Mouse (Mus musculus) thymus, postnatal 14 days (tissue): ENCODE measurements around the gene Ip6k3.

Experiments
- DNase-seq: peaks from one replicate; pipeline ENCODE4 v3.0.0; 2021

Gene Ip6k3

GRCm38 (mm10) chr17:27121266-27121665 is 46.3 kb downstream of the Ip6k3 start:
- no peak for DNase-seq

DNA sequence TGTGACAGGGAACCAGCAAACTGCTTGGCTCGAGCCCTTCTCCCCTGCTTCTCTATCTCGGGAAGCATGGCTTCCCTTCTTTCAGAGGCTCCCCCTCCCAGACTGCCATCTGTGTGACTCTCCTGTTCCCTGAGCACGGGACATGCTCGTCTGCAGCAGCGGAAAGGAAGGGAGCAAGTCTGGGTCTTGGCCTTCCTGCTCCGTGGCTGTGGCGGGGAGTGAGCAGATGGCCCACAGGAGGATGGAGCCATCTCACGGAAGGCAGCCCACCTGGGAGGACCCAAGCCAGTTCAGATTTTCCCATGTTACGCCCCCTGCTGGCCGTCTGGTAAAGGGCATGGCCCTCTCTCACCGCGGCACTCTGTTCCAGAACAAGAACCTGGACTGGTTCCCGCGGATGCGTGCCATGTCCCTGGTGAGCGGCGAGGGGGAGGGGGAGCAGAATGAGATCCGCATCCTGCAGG is 47.0 kb downstream of the Ip6k3 start:
- peak; percentile 40 for DNase-seq

- DNase-seq = no peak
Observed at GRCm38 (mm10) chr17:27119954-27120353, 47.6 kb downstream of the Ip6k3 start.

- no peak for DNase-seq
Observed at GRCm38 (mm10) chr17:27119540-27119895, 48.1 kb downstream of the Ip6k3 start.

GRCm38 (mm10) chr17:27118676-27119539 is 48.7 kb downstream of the Ip6k3 start:
- no peak for DNase-seq

- no peak for DNase-seq
Observed at GRCm38 (mm10) chr17:27110072-27110471, 57.5 kb downstream of the Ip6k3 start.

GRCm38 (mm10) chr17:27107936-27108335 is 59.7 kb downstream of the Ip6k3 start:
- no peak for DNase-seq

- peak; percentile 52 for DNase-seq
Observed at GRCm38 (mm10) chr17:27106745-27107144, 60.9 kb downstream of the Ip6k3 start.

DNA sequence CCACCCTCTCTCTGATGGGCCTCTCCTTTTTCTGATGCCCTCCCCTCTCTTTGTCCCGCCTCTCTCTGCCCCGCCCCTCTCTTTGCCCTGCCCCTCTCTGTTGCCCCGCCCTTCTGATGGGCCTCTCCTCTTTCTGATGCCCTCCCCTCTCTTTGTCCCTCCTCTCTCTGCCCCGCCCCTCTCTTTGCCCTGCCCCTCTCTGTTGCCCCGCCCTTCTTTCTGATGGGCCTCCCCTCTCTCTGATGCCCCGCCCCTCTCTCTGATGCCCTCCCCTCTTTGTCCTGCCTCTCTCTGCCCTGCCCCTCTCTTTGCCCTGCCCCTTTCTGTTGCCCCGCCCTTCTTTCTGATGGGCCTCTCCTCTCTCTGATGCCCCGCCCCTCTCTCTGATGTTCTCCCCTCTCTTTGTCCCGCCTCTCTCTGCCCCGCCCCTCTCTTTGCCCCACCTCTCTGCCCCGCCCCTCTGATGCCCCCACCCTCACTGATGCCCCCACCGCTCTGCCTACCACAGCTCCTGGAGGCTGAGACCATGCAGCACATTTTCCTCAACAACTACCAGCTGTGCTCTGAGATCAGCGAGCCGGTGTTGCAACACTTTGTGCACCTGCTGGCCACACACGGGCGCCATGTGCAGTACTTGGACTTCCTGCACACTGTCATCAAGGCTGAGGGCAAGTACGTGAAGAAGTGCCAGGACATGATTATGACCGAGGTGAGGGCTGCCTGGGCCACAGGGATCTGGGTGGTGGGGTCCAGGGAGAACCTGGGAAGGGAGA is 61.7 kb downstream of the Ip6k3 start:
- no peak for DNase-seq

GRCm38 (mm10) chr17:27101675-27102074 is 65.9 kb downstream of the Ip6k3 start:
- no peak for DNase-seq

DNA sequence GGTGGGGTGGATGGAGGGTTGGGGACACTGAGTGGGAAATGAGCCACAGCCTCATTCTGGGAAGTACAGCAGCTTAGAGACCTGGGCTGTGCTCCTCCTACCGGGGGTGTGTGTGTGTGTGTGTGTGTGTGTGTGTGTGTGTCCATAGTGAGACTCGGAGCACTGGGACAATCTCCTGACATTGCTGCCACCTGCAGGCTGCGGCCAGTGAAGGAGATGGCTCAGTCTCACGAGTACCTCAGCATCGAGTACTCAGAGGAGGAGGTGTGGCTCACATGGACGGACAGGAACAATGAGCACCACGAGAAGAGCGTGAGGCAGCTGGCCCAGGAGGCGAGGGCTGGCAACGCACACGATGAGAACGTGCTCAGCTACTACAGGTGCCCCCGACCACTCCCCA is 71.9 kb downstream of the Ip6k3 start:
- DNase-seq = no peak
